Mouse (Mus musculus) liver, postnatal 0 days (tissue): ENCODE measurements around the gene Muc4.

Experiments
- CTCF ChIP-seq: sonication (generic); IDR thresholded peaks from 2 replicates; pipeline ENCODE4 v1.5.1; 2016; ENCODE audit warnings: antibody characterized with exemption, low read depth
- EP300 ChIP-seq: IDR thresholded peaks from 2 replicates; pipeline ENCODE4 v1.6.1; 2016; ENCODE audit warnings: antibody characterized with exemption, low read depth, mild to moderate bottlenecking

DNA sequence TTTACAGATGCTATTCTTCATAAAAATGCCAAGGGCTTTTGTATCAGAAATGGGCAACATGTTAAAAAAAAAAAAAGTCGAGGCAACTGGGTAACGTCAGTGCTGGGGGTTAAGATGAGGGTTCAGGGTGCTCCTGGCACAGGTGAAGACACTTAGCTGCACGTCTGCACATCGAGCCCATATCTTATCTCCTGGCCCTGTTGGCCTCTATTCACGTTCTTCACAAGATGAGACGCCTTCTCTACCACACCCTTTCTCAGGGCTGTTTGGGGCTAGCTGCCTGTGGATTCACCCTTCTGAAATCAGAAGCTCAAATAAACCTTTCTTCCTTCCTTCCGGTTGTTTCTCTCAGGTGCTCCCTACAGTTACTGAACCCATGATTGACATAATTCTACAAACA lies 12.5 kb upstream of the Muc4 start:
- no peak for TF ChIP-seq CTCF
- no peak for TF ChIP-seq EP300
